Mouse (Mus musculus): ENCODE results near the gene Smok2a.
"Not testable (repeated sequence)": the region's sequence is repeated elsewhere in the genome, so short reads cannot be mapped to it uniquely, and the experiment has no call there.

The Smok2a gene

DNA sequence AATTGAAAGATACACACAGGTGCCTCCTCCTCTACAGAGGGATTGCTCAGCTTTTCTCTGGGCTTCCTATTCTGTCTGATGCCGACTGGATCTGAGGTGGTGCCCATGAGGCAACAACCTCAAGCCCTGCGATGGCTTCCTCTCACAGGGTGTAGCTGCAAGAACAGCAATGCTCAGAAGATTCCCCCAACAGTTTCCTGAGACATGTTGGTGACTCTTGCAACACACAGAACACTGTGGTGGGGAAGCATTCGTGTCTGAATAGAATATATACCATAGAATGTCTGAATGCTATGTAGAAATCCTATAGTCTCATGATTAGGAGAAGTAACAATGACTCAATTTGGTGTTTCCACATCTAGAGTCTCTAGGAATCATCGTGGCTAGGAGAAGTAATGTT is 6.8 kb upstream of the Smok2a start:
- DNase-seq (ENCODE audit: low spot score), result no peak

DNA sequence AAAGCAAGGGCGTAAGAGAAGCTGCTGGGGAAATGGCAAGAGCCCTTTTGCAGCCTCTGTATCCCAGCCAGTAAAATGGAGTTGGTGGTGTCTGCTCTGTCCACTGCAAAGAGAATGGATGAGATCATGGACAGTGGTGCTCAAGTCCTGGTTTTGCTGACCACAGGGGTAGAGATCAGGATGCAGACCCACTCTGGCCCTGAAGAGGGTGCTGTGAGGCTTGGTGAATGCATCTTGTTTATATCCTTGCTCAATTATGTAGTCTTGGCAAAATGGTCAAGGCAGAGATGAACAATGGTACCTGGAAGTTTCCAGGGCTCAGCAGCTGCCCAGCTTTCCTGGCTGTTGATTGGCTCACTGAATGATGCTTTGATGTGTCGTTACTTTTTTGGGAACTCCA is 5.4 kb upstream of the Smok2a start:
- no peak for DNase-seq (ENCODE audit: low spot score)

DNA sequence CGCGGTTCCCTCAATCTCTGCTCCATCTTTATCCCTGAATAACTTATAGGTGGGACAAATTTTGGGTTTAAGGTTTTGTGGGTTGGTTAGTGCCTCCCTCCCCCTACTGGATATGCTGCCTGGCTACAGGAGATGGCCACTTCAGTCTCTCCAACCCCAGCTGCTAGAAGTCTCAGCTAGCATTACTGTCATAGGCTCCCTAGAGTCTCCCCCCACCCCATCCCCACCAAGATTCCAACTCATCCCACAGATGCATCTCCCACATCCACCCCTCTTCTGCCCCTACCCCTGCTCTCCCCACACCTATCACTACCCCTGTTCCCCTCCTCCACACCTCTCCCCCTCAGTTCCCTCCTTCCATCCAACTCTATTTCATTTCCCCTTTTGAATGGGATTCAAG is 933 bp downstream of the Smok2a start:
- not testable (repeated sequence) for DNase-seq (ENCODE audit: low spot score)

DNA sequence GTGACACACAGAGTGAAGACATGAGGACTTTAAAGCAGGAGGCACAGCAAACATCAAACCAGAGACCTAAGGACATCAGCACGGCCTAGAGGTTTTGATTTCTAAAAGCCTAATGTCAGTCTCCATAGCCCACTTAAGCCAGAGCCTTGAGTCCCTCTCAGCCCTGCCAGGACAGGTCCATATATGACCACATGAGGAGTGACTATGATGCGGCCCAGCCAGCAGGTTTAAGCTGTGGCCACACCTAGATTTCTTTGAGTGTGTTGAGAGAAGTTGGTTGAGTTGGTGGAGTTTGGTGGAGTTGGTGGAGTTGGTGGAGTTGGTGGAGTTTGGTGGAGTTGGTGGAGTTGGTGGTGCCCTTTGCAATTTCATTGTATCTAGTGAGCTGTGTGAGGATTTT is 9.0 kb downstream of the Smok2a start, which contains the start of gene Smok2b:
TSS of gene Smok2b (plus strand) at position 301 of the 400 bp plus-strand sequence.
- DNase-seq (ENCODE audit: low spot score), result not testable (repeated sequence)

DNA sequence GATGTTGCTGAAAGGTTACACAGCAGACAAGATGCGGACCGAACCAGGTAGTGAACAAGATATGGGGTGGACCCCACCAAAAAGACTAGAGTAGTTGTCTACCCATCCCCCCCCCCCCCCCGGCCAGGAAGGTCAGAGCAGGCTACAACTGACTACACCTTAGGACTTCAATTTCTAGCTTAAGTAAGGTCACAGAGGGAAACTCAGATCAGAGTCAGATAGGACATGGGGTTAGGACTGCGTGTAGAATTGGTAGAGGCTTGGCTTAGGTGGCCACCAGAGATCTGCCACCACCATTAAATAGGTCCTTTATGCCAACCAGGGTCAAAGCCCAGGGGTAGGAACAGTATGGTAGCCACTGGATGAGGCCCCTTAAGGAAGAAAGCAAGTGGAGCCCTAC is 18.5 kb downstream of the Smok2a start:
- not testable (repeated sequence) for DNase-seq (ENCODE audit: low spot score)

DNA sequence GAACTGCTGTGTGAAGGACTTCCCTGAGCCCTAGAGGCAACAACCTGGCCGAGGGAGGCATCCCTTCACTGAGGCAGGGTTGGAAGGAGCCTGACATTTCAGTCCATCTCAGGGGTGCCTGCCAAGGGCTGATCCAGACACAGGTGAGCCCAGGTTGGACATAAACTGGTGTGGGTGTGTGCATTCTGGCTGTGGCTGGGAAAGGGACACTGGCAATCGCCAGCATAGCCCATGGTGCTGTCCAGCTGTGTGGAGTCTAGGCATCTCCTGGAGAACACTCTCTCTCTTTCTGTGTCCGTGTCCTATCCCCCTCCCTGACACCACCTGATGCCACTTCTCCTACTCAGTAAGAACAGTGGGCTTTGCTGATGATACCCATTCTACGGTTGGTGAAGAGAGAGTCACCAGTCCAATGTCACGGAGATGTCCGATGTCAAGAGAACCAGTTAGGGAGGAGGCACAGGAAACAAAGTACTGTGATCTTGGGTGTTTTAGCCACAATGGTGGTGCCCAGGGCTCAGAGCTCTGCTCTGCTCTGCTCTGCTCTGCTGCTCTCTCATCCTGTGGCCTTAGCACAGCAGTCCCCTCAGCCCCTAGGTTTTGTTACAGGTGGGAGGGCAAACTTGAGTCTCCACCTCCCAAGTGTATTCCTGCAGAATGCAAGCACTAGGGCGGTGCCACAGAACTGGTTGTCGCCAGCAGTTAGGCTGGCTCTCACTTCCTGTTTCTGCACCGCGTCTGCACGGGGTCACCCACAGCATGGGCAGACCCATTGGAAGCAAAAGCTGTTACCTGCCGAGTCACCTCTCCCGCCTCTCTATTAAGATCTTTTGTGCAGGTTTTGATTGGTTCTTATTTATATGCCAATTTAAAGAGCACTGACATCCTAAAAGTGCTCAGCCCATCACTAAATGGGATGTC is 20.1 kb downstream of the Smok2a start:
- DNase-seq (ENCODE audit: low spot score), result not testable (repeated sequence)

DNA sequence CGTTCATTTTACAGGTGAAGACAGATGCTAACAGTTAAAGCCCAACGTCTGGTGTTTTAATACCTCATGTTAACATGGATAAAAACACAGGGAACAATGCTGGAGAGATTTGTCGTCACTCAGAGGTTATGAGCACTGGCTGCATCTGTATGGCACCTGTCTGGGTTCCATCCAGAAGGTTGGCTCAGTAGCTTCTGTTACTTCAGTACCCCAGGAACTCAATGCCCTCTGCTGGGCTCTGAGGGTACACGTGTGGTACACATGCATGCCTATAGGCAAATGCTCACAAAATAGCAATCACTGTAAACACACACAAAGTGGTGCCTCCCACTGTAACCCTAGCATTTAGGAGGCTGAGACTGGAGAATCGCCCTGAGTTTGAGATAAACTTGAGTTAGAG is 33.8 kb downstream of the Smok2a start:
- DNase-seq (ENCODE audit: low spot score), result not testable (repeated sequence)
